Mouse (Mus musculus) heart, adult 2 months (tissue): ENCODE data around the gene Fam71b.

ENCODE experiments used
- CTCF ChIP-seq: fragments of 200-600 bp; IDR thresholded peaks from 2 replicates; pipeline ENCODE4 v1.8.1; 2022; ENCODE audit warnings: antibody characterized with exemption, mild to moderate bottlenecking, moderate library complexity
- EP300 ChIP-seq: fragments of 200-500 bp; IDR thresholded peaks from 2 replicates; pipeline ENCODE4 v1.6.1; 2011; ENCODE audit warnings: low read depth, low read length, control low read depth; ENCODE audit not compliant: insufficient read depth

- TF ChIP-seq EP300 (no peak), CTCF (no peak)
These were observed 8.6 kb downstream of the Fam71b start for GRCm38 (mm10) chr11:46404986-46405385.
